ENCODE assay signal across 8 mouse cellular contexts in genomic region chr14:20545529-20546331, GRCm38 (mm10). TPM values are rescaled to one million over a fixed set of nuclear protein-coding genes. Genes with fewer than 3 reads are reported as not detected.
DNase-seq lines count a peak whose midpoint lies in the region; ATAC-seq and TF ChIP-seq lines count a peak whose summit lies in the region.

No protein-coding gene starts in this region.

- peak; percentile 97 for ATAC-seq in forebrain, embryonic 15.5 days (replicated peaks)
- peak; percentile 100 for ATAC-seq in lung, embryonic 15.5 days (ENCODE audit: borderline replicate concordance, extremely low read depth, low FRiP score, low TSS enrichment)

- no peaks in the 10 kb centered on the region for H3K9me3 ChIP-seq in ES-E14 (ENCODE audit: control insufficient read depth, insufficient read depth, low read depth, low read length)
- no peaks in the 10 kb centered on the region for H3K9me3 ChIP-seq in forebrain, embryonic 15.5 days
- no peaks in the 10 kb centered on the region for H3K9me3 ChIP-seq in lung, embryonic 15.5 days

- under 1% methylated on average over 53 of the region's 67 CpGs for WGBS in forebrain, embryonic 15.5 days
- under 1% methylated on average over 51 of the region's 67 CpGs for WGBS in lung, embryonic 15.5 days

- peak overlapping the region; percentile 80 for H3K27ac ChIP-seq in ES-E14 (ENCODE audit: insufficient read depth, low read depth, low read length, poor library complexity, severe bottlenecking)
- H3K27ac ChIP-seq in forebrain, embryonic 15.5 days (replicated peaks) = peak overlapping the region; percentile 94
- H3K27ac ChIP-seq in lung, embryonic 15.5 days = peak overlapping the region; percentile 100

- no peaks in the 10 kb centered on the region for H3K27me3 ChIP-seq in forebrain, embryonic 15.5 days
- no peaks in the 10 kb centered on the region for H3K27me3 ChIP-seq in lung, embryonic 15.5 days

- no peaks in the 10 kb centered on the region for H3K4me1 ChIP-seq in ES-E14 (ENCODE audit: control insufficient read depth in 2 of 2, insufficient read depth in 2 of 2, low read length in 2 of 2, poor library complexity in 1 of 2)
- H3K4me1 ChIP-seq in forebrain, embryonic 15.5 days = peaks cover 30% of the 10 kb centered on the region
- H3K4me1 ChIP-seq in lung, embryonic 15.5 days = peaks cover 20% of the 10 kb centered on the region

- DNase-seq in ES-E14 (ENCODE audit: low read depth, low spot score) = peak; percentile 73
- peak; percentile 83 for DNase-seq in cerebellum, adult 11-12 months
- DNase-seq in heart, postnatal 36 days = peak; percentile 86 to 93
- DNase-seq in layer of hippocampus, adult 8-10 months (ENCODE audit: low spot score in 2 of 2) = peak; percentile 57 to 76
- peak; percentile 92 for DNase-seq in ovary, adult 18-20 months (ENCODE audit: low spot score)
- DNase-seq in thymus, postnatal 0 days (ENCODE audit: low spot score) = peak; percentile 90

- H3K9ac ChIP-seq in ES-E14 (ENCODE audit: insufficient read depth, low read depth, low read length, poor library complexity, severe bottlenecking) = peak overlapping the region; percentile 96
- H3K9ac ChIP-seq in forebrain, embryonic 15.5 days (replicated peaks) = peak overlapping the region; percentile 97
- H3K9ac ChIP-seq in lung, embryonic 15.5 days = peak overlapping the region; percentile 93

- intact Hi-C loops in heart, postnatal 36 days (cut with DNase I) = loop anchor here (2.0 kb wide), 1 partner anchor 67 kb away; no protein-coding TSS in a partner anchor

- H3K4me2 ChIP-seq in forebrain, embryonic 15.5 days (replicated peaks) = peak overlapping the region; percentile 55
- H3K4me2 ChIP-seq in lung, embryonic 15.5 days = peak overlapping the region; percentile 57

- in situ Hi-C loops in ES-E14 (cut with MboI; ENCODE audit: low sequenced_read_pairs in 2 of 2, unreplicated experiment in 2 of 2) = no loop called here

- peak overlapping the region; percentile 70 to 95 for H3K4me3 ChIP-seq in ES-E14 (ENCODE audit: insufficient read depth in 1 of 2, low read depth in 1 of 2, low read length in 2 of 2, poor library complexity in 1 of 2, severe bottlenecking in 1 of 2)
- peak overlapping the region; percentile 98 for H3K4me3 ChIP-seq in forebrain, embryonic 15.5 days
- H3K4me3 ChIP-seq in lung, embryonic 15.5 days = peak overlapping the region; percentile 96

- H3K36me3 ChIP-seq in ES-E14 (ENCODE audit: control insufficient read depth, insufficient read depth, low read length, poor library complexity, severe bottlenecking) = peaks cover 8% of the 10 kb centered on the region
- H3K36me3 ChIP-seq in forebrain, embryonic 15.5 days = peaks cover 18% of the 10 kb centered on the region
- H3K36me3 ChIP-seq in lung, embryonic 15.5 days = peaks cover 13% of the 10 kb centered on the region

TF ChIP-seq in ES-E14, 5 proteins besides CTCF, POLR2A, EP300 and RAD21:
- TF ChIP-seq ZC3H11A (IDR thresholded peaks at IDR 0.05; ENCODE audit: borderline replicate concordance, low read depth, low read length) (no peak), CHD2 (IDR thresholded peaks at IDR 0.05; ENCODE audit: low read depth, low read length) (no peak), HCFC1 (IDR thresholded peaks at IDR 0.05; ENCODE audit: borderline replicate concordance, insufficient read depth, low read length) (no peak), MAFK (IDR thresholded peaks at IDR 0.05; ENCODE audit: insufficient read depth, low read depth, low read length) (no peak), ZNF384 (IDR thresholded peaks at IDR 0.05; ENCODE audit: low read depth, low read length) (no peak)

RNA-seq across cellular contexts. Expression of gene Ppp3cb, which starts 0.6 kb away (rescaled TPM):
- total RNA-seq in ES-E14 (2012; rRNA removed) = 30.8 and 32.0 TPM in 2 replicates
- polyA plus RNA-seq in forebrain, embryonic 15.5 days (2015; fragmentation: Nextera tagmentation; extraction: Ambion mirVana) = 79.6 and 89.0 TPM in 2 replicates
- total RNA-seq in heart, postnatal 36 days (2021) = 10 to 100 TPM; 64.4 to 65.0 TPM
- total RNA-seq in layer of hippocampus, adult 8-10 months (2022) = 100 to 1,000 TPM; 256 to 309 (median 290) TPM
- polyA plus RNA-seq in lung, embryonic 15.5 days (2015; fragmentation: Nextera tagmentation; extraction: Ambion mirVana) = 41.3 and 41.6 TPM in 2 replicates
- 52.8 and 65.4 TPM in 2 replicates for polyA plus RNA-seq in thymus, postnatal 0 days (2015; fragmentation: Nextera tagmentation; extraction: Ambion mirVana)

RNA-seq across cellular contexts. Expression of gene Mss51, which starts 49.0 kb away (rescaled TPM):
- total RNA-seq in ES-E14 (2012; rRNA removed) = 1.1 and 1.7 TPM in 2 replicates
- polyA plus RNA-seq in forebrain, embryonic 15.5 days (2015; fragmentation: Nextera tagmentation; extraction: Ambion mirVana) = 0.62 and 0.84 TPM in 2 replicates
- total RNA-seq in heart, postnatal 36 days (2021) = under 1 TPM; 0.41 to 0.58 TPM
- total RNA-seq in layer of hippocampus, adult 8-10 months (2022) = 1 to 10 TPM in 1 of 4 experiments, under 1 TPM in 3; 0.71 to 1.3 (median 0.96) TPM
- 0.50 and 0.82 TPM in 2 replicates for polyA plus RNA-seq in lung, embryonic 15.5 days (2015; fragmentation: Nextera tagmentation; extraction: Ambion mirVana)
- polyA plus RNA-seq in thymus, postnatal 0 days (2015; fragmentation: Nextera tagmentation; extraction: Ambion mirVana) = 1.4 and 1.9 TPM in 2 replicates

Comparison
In these comparisons a context has a peak if more than half of its experiments do, and no peak if none do; other contexts are left out.
1. Peak in every context shown above with its lines: DNase-seq, ATAC-seq, H3K4me3 ChIP-seq and H3K27ac ChIP-seq.